Mouse (Mus musculus) stomach, embryonic 16.5 days (tissue): ENCODE measurements around the gene Hist1h2ba. TPM values are rescaled to one million over a fixed set of nuclear protein-coding genes. Genes with fewer than 3 reads are reported as not detected.

Experiments used
- ATAC-seq: fragments of 200-750 bp; cut with Nextera tagmentation; 2 replicates; pipeline ENCODE4 v1.8.0; 2017; ENCODE audit warnings: moderate number of reproducible peaks, moderate TSS enrichment; ENCODE audit not compliant: insufficient read depth, low FRiP score
- H3K27ac ChIP-seq: fragments of 300-500 bp; sonication (generic); 2 replicates; pipeline ENCODE4 v1.5.1; 2014; ENCODE audit warnings: low read length
- H3K27me3 ChIP-seq: fragments of 300-500 bp; sonication (generic); 2 replicates; pipeline ENCODE4 v1.6.1; 2014; ENCODE audit warnings: low read length, control low read depth, mixed read lengths; ENCODE audit not compliant: control insufficient read depth, insufficient read depth
- H3K36me3 ChIP-seq: fragments of 300-500 bp; sonication (generic); 2 replicates; pipeline ENCODE4 v1.6.1; 2014; ENCODE audit warnings: low read length; ENCODE audit not compliant: control insufficient read depth, insufficient read depth
- H3K4me1 ChIP-seq: fragments of 300-500 bp; sonication (generic); 2 replicates; pipeline ENCODE4 v1.6.1; 2014; ENCODE audit warnings: low read length, control low read depth, mixed read lengths; ENCODE audit not compliant: control insufficient read depth, insufficient read depth
- H3K4me2 ChIP-seq: fragments of 300-500 bp; sonication (generic); 2 replicates; pipeline ENCODE4 v1.6.1; 2014; ENCODE audit warnings: low read depth, low read length, mixed read lengths
- H3K4me3 ChIP-seq: fragments of 300-500 bp; sonication (generic); replicated peaks from 2 replicates; pipeline ENCODE4 v1.5.1; 2014; ENCODE audit warnings: mild to moderate bottlenecking, low read length
- H3K9ac ChIP-seq: fragments of 300-500 bp; sonication (generic); 2 replicates; pipeline ENCODE4 v1.6.1; 2014; ENCODE audit warnings: low read length
- H3K9me3 ChIP-seq: fragments of 300-500 bp; sonication (generic); replicated peaks from 2 replicates; pipeline ENCODE4 v1.6.1; 2016; ENCODE audit warnings: low read length, control low read depth; ENCODE audit not compliant: control insufficient read depth
- WGBS: fragments of 180-500 bp; shearing (Covaris S2); extraction: QIAGEN DNeasy Blood & Tissue Kit; methylation state at CpG from one replicate; pipeline ENCODE4 v1.1.7; 2014; 5-methylcytosine and 5-hydroxymethylcytosine counted together
- polyA plus RNA-seq: library from polyadenylated mRNA; unstranded; fragments of >200 nt; fragmentation: Nextera tagmentation; extraction: Ambion mirVana; gene quantifications from 2 replicates; pipeline ENCODE4 v1.2.1, GENCODE M21; 2015

The Hist1h2ba gene
- polyA plus RNA-seq, 1 experiment from 2014 or later: not detected

GRCm38 (mm10) chr13:23914376-23915167 lies 19.4 kb downstream of the Hist1h2ba start, which contains the start of gene Slc17a4:
Slc17a4 (minus strand) TSS chr13:23915009.
- Histone ChIP-seq H3K4me2 (no peak within 1 kb of the TSS), H3K4me1 (no peaks in the 10 kb centered on the region), H3K4me3 (no peak within 1 kb of the TSS), H3K27me3 (no peaks in the 10 kb centered on the region), H3K9ac (no peak within 1 kb of the TSS), H3K36me3 (no peaks in the 10 kb centered on the region), H3K9me3 (no peaks in the 10 kb centered on the region), H3K27ac (0 out of 2 replicates have a peak within 1 kb of the TSS, but pooled peaks have one; percentile 14)
- 41% methylated on average over 9 of the region's 9 CpGs for WGBS
- ATAC-seq: no peak

- no peak overlapping the region for H3K4me3 ChIP-seq
Measured at GRCm38 (mm10) chr13:23913791-23914306, 20.1 kb downstream of the Hist1h2ba start.

GRCm38 (mm10) chr13:23911335-23911734 lies 22.6 kb downstream of the Hist1h2ba start:
- Histone ChIP-seq H3K9me3 (no peaks in the 10 kb centered on the region), H3K4me3 (no peak overlapping the region), H3K36me3 (no peaks in the 10 kb centered on the region), H3K4me1 (no peaks in the 10 kb centered on the region), H3K4me2 (no peak overlapping the region), H3K9ac (no peak overlapping the region), H3K27ac (no peak overlapping the region), H3K27me3 (no peaks in the 10 kb centered on the region)
- 79% methylated on average over 5 of the region's 5 CpGs for WGBS
- ATAC-seq: no peak

More at GRCm38 (mm10) chr13:23913791-23914306, 20.1 kb downstream of the Hist1h2ba start:
- Histone ChIP-seq H3K9me3 (no peaks in the 10 kb centered on the region), H3K27me3 (no peaks in the 10 kb centered on the region), H3K36me3 (no peaks in the 10 kb centered on the region), H3K9ac (no peak overlapping the region), H3K4me1 (no peaks in the 10 kb centered on the region), H3K4me2 (no peak overlapping the region), H3K27ac (peak overlapping the region; percentile 26)
- ATAC-seq: peak; percentile 21; the same call in 1 of the 2 replicates
- WGBS: 41% methylated on average over 6 of the region's 6 CpGs

- no peak overlapping the region for H3K9ac ChIP-seq
- no peaks in the 10 kb centered on the region for H3K36me3 ChIP-seq
- WGBS: 75% methylated on average over 5 of the region's 5 CpGs
- H3K4me1 ChIP-seq: no peaks in the 10 kb centered on the region
- ATAC-seq: no peak
- H3K9me3 ChIP-seq: no peaks in the 10 kb centered on the region
- H3K27ac ChIP-seq: no peak overlapping the region
- no peak overlapping the region for H3K4me2 ChIP-seq
- no peak overlapping the region for H3K4me3 ChIP-seq
- H3K27me3 ChIP-seq: no peaks in the 10 kb centered on the region
Measured at GRCm38 (mm10) chr13:23910121-23910520, 23.8 kb downstream of the Hist1h2ba start.

GRCm38 (mm10) chr13:23906906-23907305 lies 27.1 kb downstream of the Hist1h2ba start:
- WGBS: 94% methylated on average over 5 of the region's 5 CpGs
- no peak overlapping the region for H3K4me3 ChIP-seq
- H3K27ac ChIP-seq: no peak overlapping the region
- H3K4me1 ChIP-seq: no peaks in the 10 kb centered on the region
- H3K27me3 ChIP-seq: no peaks in the 10 kb centered on the region
- no peaks in the 10 kb centered on the region for H3K36me3 ChIP-seq
- no peaks in the 10 kb centered on the region for H3K9me3 ChIP-seq
- ATAC-seq: no peak
- no peak overlapping the region for H3K9ac ChIP-seq
- H3K4me2 ChIP-seq: no peak overlapping the region

- H3K4me3 ChIP-seq: no peak overlapping the region
- ATAC-seq: no peak
- 41% methylated on average over 6 of the region's 6 CpGs for WGBS
- H3K9ac ChIP-seq: no peak overlapping the region
- no peak overlapping the region for H3K27ac ChIP-seq
- no peaks in the 10 kb centered on the region for H3K4me1 ChIP-seq
- H3K4me2 ChIP-seq: no peak overlapping the region
- no peaks in the 10 kb centered on the region for H3K36me3 ChIP-seq
- no peaks in the 10 kb centered on the region for H3K27me3 ChIP-seq
- H3K9me3 ChIP-seq: no peaks in the 10 kb centered on the region
Measured at GRCm38 (mm10) chr13:23898242-23898641, 35.7 kb downstream of the Hist1h2ba start.

GRCm38 (mm10) chr13:23893269-23893593 lies 40.7 kb downstream of the Hist1h2ba start:
- Histone ChIP-seq H3K27ac (no peak overlapping the region), H3K27me3 (no peaks in the 10 kb centered on the region), H3K4me3 (no peak overlapping the region), H3K9me3 (no peaks in the 10 kb centered on the region), H3K4me2 (no peak overlapping the region), H3K9ac (no peak overlapping the region), H3K4me1 (no peaks in the 10 kb centered on the region), H3K36me3 (no peaks in the 10 kb centered on the region)
- ATAC-seq: no peak
- WGBS: 40% methylated on average over 4 of the region's 4 CpGs

- 35% methylated on average over 9 of the region's 9 CpGs for WGBS
- no peak overlapping the region for H3K9ac ChIP-seq
- no peak for ATAC-seq
- no peak overlapping the region for H3K4me3 ChIP-seq
- no peak overlapping the region for H3K27ac ChIP-seq
- no peaks in the 10 kb centered on the region for H3K36me3 ChIP-seq
- no peaks in the 10 kb centered on the region for H3K4me1 ChIP-seq
- H3K4me2 ChIP-seq: no peak overlapping the region
- no peaks in the 10 kb centered on the region for H3K9me3 ChIP-seq
- H3K27me3 ChIP-seq: no peaks in the 10 kb centered on the region
Measured at GRCm38 (mm10) chr13:23892592-23893268, 41.2 kb downstream of the Hist1h2ba start.

GRCm38 (mm10) chr13:23889011-23889605 lies 44.8 kb downstream of the Hist1h2ba start:
- H3K27me3 ChIP-seq: no peaks in the 10 kb centered on the region
- H3K27ac ChIP-seq: no peak overlapping the region
- no peaks in the 10 kb centered on the region for H3K4me1 ChIP-seq
- no peaks in the 10 kb centered on the region for H3K36me3 ChIP-seq
- no peak overlapping the region for H3K4me3 ChIP-seq
- WGBS: 36% methylated on average over 6 of the region's 6 CpGs
- no peak for ATAC-seq
- no peaks in the 10 kb centered on the region for H3K9me3 ChIP-seq
- H3K4me2 ChIP-seq: no peak overlapping the region
- H3K9ac ChIP-seq: no peak overlapping the region
